Mouse (Mus musculus) midbrain, embryonic 12.5 days (tissue): Measurements from ENCODE around the gene Dmd. TPM values are rescaled to one million over a fixed set of nuclear protein-coding genes. Genes with fewer than 3 reads are reported as not detected.

Experiments
- ATAC-seq: fragments of 200-750 bp; cut with Nextera tagmentation; 2 replicates; pipeline ENCODE4 v1.8.0; 2017; ENCODE audit warnings: low read depth, moderate TSS enrichment, moderate library complexity; ENCODE audit not compliant: low FRiP score
- H3K27ac ChIP-seq: fragments of 300-500 bp; sonication (generic); replicated peaks from 2 replicates; pipeline ENCODE4 v1.5.1; 2016; ENCODE audit warnings: mild to moderate bottlenecking
- H3K27me3 ChIP-seq: fragments of 300-500 bp; sonication (generic); 2 replicates; pipeline ENCODE4 v1.6.1; 2016; ENCODE audit warnings: mild to moderate bottlenecking
- H3K36me3 ChIP-seq: fragments of 300-500 bp; sonication (generic); 2 replicates; pipeline ENCODE4 v1.6.1; 2016
- H3K4me1 ChIP-seq: fragments of 300-500 bp; sonication (generic); 2 replicates; pipeline ENCODE4 v1.6.1; 2016
- H3K4me2 ChIP-seq: fragments of 300-500 bp; sonication (generic); replicated peaks from 2 replicates; pipeline ENCODE4 v1.6.1; 2016; ENCODE audit warnings: mild to moderate bottlenecking, moderate library complexity
- H3K4me3 ChIP-seq: fragments of 300-500 bp; sonication (generic); 2 replicates; pipeline ENCODE4 v1.5.1; 2016; ENCODE audit warnings: mild to moderate bottlenecking
- H3K9ac ChIP-seq: fragments of 300-500 bp; sonication (generic); replicated peaks from 2 replicates; pipeline ENCODE4 v1.6.1; 2016; ENCODE audit warnings: mild to moderate bottlenecking, moderate library complexity
- H3K9me3 ChIP-seq: fragments of 300-500 bp; sonication (generic); 2 replicates; pipeline ENCODE4 v1.6.1; 2016; ENCODE audit warnings: mild to moderate bottlenecking
- WGBS: fragments of 180-500 bp; shearing (Covaris S2); methylation state at CpG from one replicate; pipeline ENCODE4 v1.1.7; 2016; 5-methylcytosine and 5-hydroxymethylcytosine counted together
- polyA plus RNA-seq: library from polyadenylated mRNA; unstranded; fragments of >200 nt; fragmentation: Nextera tagmentation; extraction: Ambion mirVana; gene quantifications from 2 replicates; pipeline ENCODE4 v1.2.1, GENCODE M21; 2016

The Dmd gene
- polyA plus RNA-seq, 1 experiment from 2014 or later: 16.0 TPM

DNA sequence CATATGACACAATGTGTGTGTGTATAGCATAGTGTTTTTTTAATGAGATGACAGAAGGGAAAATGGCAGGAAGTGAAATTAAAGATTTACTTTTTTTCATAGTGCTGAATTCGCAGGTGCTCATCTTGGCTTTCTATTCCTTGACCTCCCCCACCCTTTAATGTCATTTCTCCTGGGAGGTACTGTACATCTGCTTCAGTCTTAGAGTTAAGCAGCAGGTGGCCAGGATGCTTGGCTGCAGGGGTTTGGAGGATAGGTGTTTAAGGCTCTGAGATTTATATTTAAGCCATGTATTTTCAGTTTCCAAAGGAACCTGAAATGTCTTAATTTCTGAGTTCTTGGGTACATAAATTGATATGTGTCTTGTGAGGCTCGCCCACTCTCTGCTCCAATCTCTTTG, 2130.5 kb downstream of the Dmd start:
- Histone ChIP-seq H3K27ac (no peak overlapping the region), H3K9ac (no peak overlapping the region)
- WGBS: 67% methylated on average over 2 of the region's 2 CpGs

DNA sequence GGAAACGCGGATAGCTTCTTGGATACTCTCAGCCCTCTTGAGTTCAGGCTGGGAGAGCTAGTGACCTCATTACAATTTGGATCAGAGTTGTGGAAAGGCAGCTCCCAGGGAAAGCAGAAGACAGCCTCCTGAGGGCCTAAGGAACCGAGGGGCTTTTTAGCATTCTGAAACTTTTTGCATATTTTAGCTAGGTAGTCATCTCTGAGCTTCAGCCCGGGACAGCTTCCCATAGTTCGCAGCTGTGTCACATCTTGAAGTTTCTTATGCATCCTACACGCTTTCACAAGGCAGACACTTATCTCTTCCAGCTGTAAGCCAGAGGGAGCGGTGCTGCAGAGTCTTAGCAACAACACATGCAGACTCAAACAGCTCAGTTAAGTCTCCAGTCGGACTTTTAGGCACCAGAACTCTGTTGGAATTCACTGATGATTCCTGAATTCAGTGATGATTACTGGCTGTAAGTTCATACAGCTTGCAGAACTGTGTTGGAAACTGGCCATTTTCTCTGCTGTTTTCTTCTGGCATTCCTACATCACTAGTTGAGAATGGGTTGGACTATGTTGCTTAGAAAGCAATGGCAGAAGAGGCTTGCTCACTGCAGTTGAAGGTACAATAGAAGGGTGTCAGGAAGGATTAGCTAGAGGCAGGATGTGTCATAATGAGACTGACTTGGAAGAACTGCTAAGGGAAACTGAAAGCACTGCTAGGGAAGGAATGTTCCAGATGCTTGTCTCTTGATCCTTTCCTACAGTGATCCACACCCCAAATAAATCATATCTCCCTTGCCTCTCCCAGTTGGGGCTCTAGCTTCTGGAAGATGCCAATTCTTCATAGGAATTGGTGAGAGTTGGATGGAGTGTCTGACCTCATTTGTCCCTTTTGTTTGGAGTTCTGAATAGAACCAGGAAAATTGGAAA, 2135.8 kb downstream of the Dmd start:
- H3K27me3 ChIP-seq: no peaks in the 10 kb centered on the region; the same call in 1 of the 2 replicates
- H3K4me1 ChIP-seq: no peaks in the 10 kb centered on the region
- no peak overlapping the region for H3K9ac ChIP-seq
- H3K27ac ChIP-seq: no peak overlapping the region
- no peak overlapping the region for H3K4me3 ChIP-seq
- H3K9me3 ChIP-seq: no peaks in the 10 kb centered on the region
- WGBS: 55% methylated on average over 8 of the region's 8 CpGs
- H3K4me2 ChIP-seq: no peak overlapping the region
- no peaks in the 10 kb centered on the region for H3K36me3 ChIP-seq
- no peak for ATAC-seq

More for the DNA sequence above, 2130.5 kb downstream of the Dmd start:
- Histone ChIP-seq H3K4me2 (no peak overlapping the region), H3K9me3 (no peaks in the 10 kb centered on the region), H3K4me3 (no peak overlapping the region), H3K4me1 (no peaks in the 10 kb centered on the region), H3K27me3 (no peaks in the 10 kb centered on the region; the same call in 1 of the 2 replicates), H3K36me3 (no peaks in the 10 kb centered on the region)
- no peak for ATAC-seq

DNA sequence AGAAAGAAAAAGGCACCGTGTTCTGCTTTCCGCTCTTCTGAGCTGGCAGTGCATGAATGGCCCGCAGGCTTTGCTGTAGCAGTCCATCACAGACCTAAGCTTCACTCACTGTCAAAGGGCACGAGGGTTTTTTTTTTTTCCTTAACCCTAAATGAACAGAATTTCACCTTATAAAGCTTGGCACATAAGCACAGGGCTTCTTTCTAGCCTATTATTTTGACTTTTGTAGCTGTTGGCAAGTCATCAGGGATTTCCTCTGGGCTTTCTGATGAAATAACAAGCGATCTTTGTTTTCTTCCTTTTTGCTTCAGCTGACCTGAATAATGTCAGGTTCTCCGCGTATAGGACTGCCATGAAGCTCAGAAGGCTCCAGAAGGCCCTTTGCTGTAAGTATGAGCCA, 2140.8 kb downstream of the Dmd start:
- H3K4me1 ChIP-seq: no peaks in the 10 kb centered on the region
- H3K36me3 ChIP-seq: no peaks in the 10 kb centered on the region
- H3K4me2 ChIP-seq: no peak overlapping the region
- no peak overlapping the region for H3K9ac ChIP-seq
- H3K27ac ChIP-seq: no peak overlapping the region
- no peak for ATAC-seq
- H3K4me3 ChIP-seq: no peak overlapping the region
- no peaks in the 10 kb centered on the region for H3K27me3 ChIP-seq
- H3K9me3 ChIP-seq: no peaks in the 10 kb centered on the region
- WGBS: 60% methylated on average over 7 of the region's 7 CpGs

GRCm38 (mm10) chrX:85093354-85093753, 2144.7 kb downstream of the Dmd start:
- Histone ChIP-seq H3K9ac (no peak overlapping the region), H3K36me3 (no peaks in the 10 kb centered on the region), H3K27ac (no peak overlapping the region), H3K27me3 (no peaks in the 10 kb centered on the region; the same call in 1 of the 2 replicates), H3K4me1 (no peaks in the 10 kb centered on the region), H3K4me3 (no peak overlapping the region), H3K4me2 (no peak overlapping the region), H3K9me3 (no peaks in the 10 kb centered on the region)
- no peak for ATAC-seq

GRCm38 (mm10) chrX:85098691-85099090, 2150.0 kb downstream of the Dmd start:
- ATAC-seq: no peak
- Histone ChIP-seq H3K9ac (no peak overlapping the region), H3K9me3 (no peaks in the 10 kb centered on the region), H3K36me3 (no peaks in the 10 kb centered on the region), H3K27ac (no peak overlapping the region), H3K4me2 (no peak overlapping the region), H3K4me3 (no peak overlapping the region), H3K4me1 (no peaks in the 10 kb centered on the region), H3K27me3 (no peaks in the 10 kb centered on the region; the same call in 1 of the 2 replicates)

- Histone ChIP-seq H3K9me3 (no peaks in the 10 kb centered on the region), H3K9ac (no peak overlapping the region), H3K27me3 (peaks cover 3% of the 10 kb centered on the region; the same call in 1 of the 2 replicates), H3K4me2 (no peak overlapping the region), H3K36me3 (no peaks in the 10 kb centered on the region), H3K27ac (no peak overlapping the region), H3K4me1 (no peaks in the 10 kb centered on the region), H3K4me3 (no peak overlapping the region)
- ATAC-seq: no peak
Observed at GRCm38 (mm10) chrX:85112418-85112817, 2163.7 kb downstream of the Dmd start.

GRCm38 (mm10) chrX:85132706-85133105, 2184.0 kb downstream of the Dmd start:
- no peaks in the 10 kb centered on the region for H3K9me3 ChIP-seq
- 82% methylated on average over 3 of the region's 3 CpGs for WGBS
- no peaks in the 10 kb centered on the region for H3K4me1 ChIP-seq
- no peaks in the 10 kb centered on the region for H3K36me3 ChIP-seq
- H3K4me2 ChIP-seq: no peak overlapping the region
- no peaks in the 10 kb centered on the region for H3K27me3 ChIP-seq
- H3K9ac ChIP-seq: no peak overlapping the region
- no peak overlapping the region for H3K4me3 ChIP-seq
- H3K27ac ChIP-seq: no peak overlapping the region
- ATAC-seq: no peak

DNA sequence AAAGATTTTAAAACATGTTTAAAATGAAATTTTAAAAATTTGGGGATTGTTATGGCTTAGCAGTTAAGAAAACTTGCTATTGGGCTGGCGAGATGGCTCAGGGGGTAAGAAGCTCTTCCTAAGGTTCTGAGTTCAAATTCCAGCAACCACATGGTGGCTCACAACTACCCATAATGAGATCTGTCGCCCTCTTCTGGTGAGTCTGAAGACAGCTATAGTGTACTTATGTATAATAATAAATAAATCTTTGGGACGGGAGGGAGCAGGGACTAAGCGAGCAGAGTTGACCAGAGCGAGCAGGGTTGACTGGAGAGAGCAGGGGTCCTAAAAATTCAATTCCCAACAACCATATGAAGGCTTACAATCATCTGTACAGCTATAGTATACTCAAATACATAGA, 2188.6 kb downstream of the Dmd start:
- WGBS: 86% methylated on average over 5 of the region's 5 CpGs

GRCm38 (mm10) chrX:85171264-85171663, 2222.6 kb downstream of the Dmd start:
- no peaks in the 10 kb centered on the region for H3K36me3 ChIP-seq
- no peak overlapping the region for H3K4me3 ChIP-seq
- H3K4me2 ChIP-seq: no peak overlapping the region
- no peaks in the 10 kb centered on the region for H3K9me3 ChIP-seq
- H3K4me1 ChIP-seq: no peaks in the 10 kb centered on the region
- no peak for ATAC-seq
- H3K27ac ChIP-seq: no peak overlapping the region
- no peaks in the 10 kb centered on the region for H3K27me3 ChIP-seq
- no peak overlapping the region for H3K9ac ChIP-seq
- 63% methylated on average over 2 of the region's 2 CpGs for WGBS

More for the DNA sequence above, 2188.6 kb downstream of the Dmd start:
- Histone ChIP-seq H3K4me3 (no peak overlapping the region), H3K36me3 (no peaks in the 10 kb centered on the region), H3K27ac (no peak overlapping the region), H3K27me3 (no peaks in the 10 kb centered on the region), H3K9ac (no peak overlapping the region), H3K9me3 (no peaks in the 10 kb centered on the region), H3K4me1 (no peaks in the 10 kb centered on the region), H3K4me2 (no peak overlapping the region)
- ATAC-seq: no peak

- H3K27ac ChIP-seq: no peak overlapping the region
- no peak overlapping the region for H3K9ac ChIP-seq
- no peak overlapping the region for H3K4me3 ChIP-seq
- H3K36me3 ChIP-seq: no peaks in the 10 kb centered on the region
- H3K4me1 ChIP-seq: no peaks in the 10 kb centered on the region
- H3K27me3 ChIP-seq: peaks cover 14% of the 10 kb centered on the region
- WGBS: 60% methylated on average over 2 of the region's 2 CpGs
- no peak for ATAC-seq
- H3K9me3 ChIP-seq: no peaks in the 10 kb centered on the region
- H3K4me2 ChIP-seq: no peak overlapping the region
Observed at GRCm38 (mm10) chrX:85187565-85187964, 2238.9 kb downstream of the Dmd start.

DNA sequence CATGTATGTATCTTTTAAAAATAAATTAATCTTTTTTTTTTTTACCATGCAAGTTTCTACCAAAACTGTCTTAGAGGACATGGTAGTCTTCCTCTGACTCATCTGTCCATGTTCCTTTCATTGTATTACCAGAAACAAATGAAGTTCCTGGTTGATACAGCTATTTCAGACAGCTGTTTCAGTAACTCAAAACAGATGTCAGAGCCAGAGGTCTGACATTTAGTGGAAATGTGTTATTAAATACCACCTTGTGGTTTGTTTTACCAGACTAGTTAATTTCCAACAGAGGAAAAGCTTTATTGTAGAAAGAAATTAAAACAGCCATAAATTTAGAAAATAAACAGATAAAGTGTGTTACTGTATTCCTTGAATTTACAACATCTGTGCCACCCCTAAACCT, 2245.2 kb downstream of the Dmd start:
- Histone ChIP-seq H3K9me3 (no peaks in the 10 kb centered on the region), H3K9ac (no peak overlapping the region), H3K4me1 (no peaks in the 10 kb centered on the region), H3K27me3 (peaks cover 11% of the 10 kb centered on the region), H3K36me3 (no peaks in the 10 kb centered on the region), H3K4me3 (no peak overlapping the region), H3K4me2 (no peak overlapping the region), H3K27ac (no peak overlapping the region)
- ATAC-seq: no peak

- 83% methylated on average over 5 of the region's 5 CpGs for WGBS
Observed at GRCm38 (mm10) chrX:85197688-85198087, 2249.0 kb downstream of the Dmd start.

DNA sequence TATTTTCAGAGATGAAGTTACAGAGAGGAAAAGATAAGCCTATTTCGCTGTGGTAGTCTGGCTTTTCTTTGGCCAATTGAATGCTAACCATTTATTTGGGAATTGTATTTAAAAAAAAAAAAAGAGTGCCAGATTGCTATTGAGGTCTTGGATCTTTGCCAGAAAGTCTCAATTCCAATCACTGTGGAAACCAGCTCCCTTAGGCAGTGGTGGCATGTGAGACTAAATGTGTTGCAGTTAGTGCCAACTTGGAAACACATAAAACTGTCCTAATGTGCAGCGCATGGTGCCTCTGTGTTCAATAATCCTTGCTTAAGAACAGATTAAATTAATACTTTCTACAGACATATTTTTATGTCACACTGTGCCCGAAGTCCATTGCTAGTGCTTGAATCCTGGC, 2250.7 kb downstream of the Dmd start:
- 81% methylated on average over 3 of the region's 3 CpGs for WGBS

More at GRCm38 (mm10) chrX:85197688-85198087, 2249.0 kb downstream of the Dmd start:
- Histone ChIP-seq H3K4me2 (no peak overlapping the region), H3K27ac (no peak overlapping the region), H3K9ac (no peak overlapping the region), H3K4me1 (no peaks in the 10 kb centered on the region), H3K36me3 (no peaks in the 10 kb centered on the region), H3K4me3 (no peak overlapping the region), H3K27me3 (peaks cover 3% of the 10 kb centered on the region), H3K9me3 (no peaks in the 10 kb centered on the region)
- ATAC-seq: no peak

More for the DNA sequence above, 2250.7 kb downstream of the Dmd start:
- Histone ChIP-seq H3K27ac (no peak overlapping the region), H3K27me3 (no peaks in the 10 kb centered on the region), H3K4me2 (no peak overlapping the region), H3K9ac (no peak overlapping the region), H3K4me1 (no peaks in the 10 kb centered on the region), H3K4me3 (no peak overlapping the region), H3K36me3 (no peaks in the 10 kb centered on the region), H3K9me3 (no peaks in the 10 kb centered on the region)
- no peak for ATAC-seq
